Mouse (Mus musculus) limb, embryonic 11.5 days (tissue): Measurements from ENCODE around the gene Maml3. TPM values are rescaled to one million over a fixed set of nuclear protein-coding genes. Genes with fewer than 3 reads are reported as not detected.

ENCODE experiments used
- ATAC-seq: fragments of 200-750 bp; cut with Nextera tagmentation; 2 replicates; pipeline ENCODE4 v1.8.0; 2017; ENCODE audit warnings: low read depth; ENCODE audit not compliant: insufficient number of reproducible peaks, low FRiP score, low TSS enrichment
- DNase-seq: peaks from one replicate; pipeline ENCODE4 v3.0.0-alpha.2; 2015; ENCODE audit warnings: low spot score
- H3K27ac ChIP-seq: fragments of 300-500 bp; sonication (generic); replicated peaks from 2 replicates; pipeline ENCODE4 v1.5.1; 2014; ENCODE audit warnings: low read depth, mild to moderate bottlenecking, low read length
- H3K27me3 ChIP-seq: fragments of 300-500 bp; sonication (generic); 2 replicates; pipeline ENCODE4 v1.6.1; 2014; ENCODE audit warnings: mild to moderate bottlenecking, low read length, mixed read lengths; ENCODE audit not compliant: control insufficient read depth, insufficient read depth
- H3K36me3 ChIP-seq: fragments of 300-500 bp; sonication (generic); 2 replicates; pipeline ENCODE4 v1.6.1; 2014; ENCODE audit warnings: mild to moderate bottlenecking, low read length, moderate library complexity, mixed read lengths; ENCODE audit not compliant: control insufficient read depth, insufficient read depth
- H3K4me1 ChIP-seq: fragments of 300-500 bp; sonication (generic); 2 replicates; pipeline ENCODE4 v1.6.1; 2014; ENCODE audit warnings: low read length, mixed read lengths; ENCODE audit not compliant: control insufficient read depth, insufficient read depth
- H3K4me2 ChIP-seq: fragments of 300-500 bp; sonication (generic); 2 replicates; pipeline ENCODE4 v1.6.1; 2014; ENCODE audit warnings: low read depth, mild to moderate bottlenecking, moderate library complexity; ENCODE audit not compliant: severe bottlenecking
- H3K4me3 ChIP-seq: fragments of 300-500 bp; sonication (generic); 2 replicates; pipeline ENCODE4 v1.5.1; 2014; ENCODE audit warnings: low read depth, low read length
- H3K9ac ChIP-seq: fragments of 300-500 bp; sonication (generic); 2 replicates; pipeline ENCODE4 v1.6.1; 2014; ENCODE audit warnings: mild to moderate bottlenecking, low read length
- H3K9me3 ChIP-seq: fragments of 300-500 bp; sonication (generic); 2 replicates; pipeline ENCODE4 v1.6.1; 2016; ENCODE audit warnings: low read length; ENCODE audit not compliant: control insufficient read depth
- WGBS: fragments of 180-500 bp; shearing (Covaris S2); extraction: QIAGEN DNeasy Blood & Tissue Kit; methylation state at CpG from one replicate; pipeline ENCODE4 v1.1.7; 2014; 5-methylcytosine and 5-hydroxymethylcytosine counted together
- polyA plus RNA-seq: library from polyadenylated mRNA; unstranded; fragments of >200 nt; fragmentation: Nextera tagmentation; extraction: Ambion mirVana; gene quantifications from 2 replicates; pipeline ENCODE4 v1.2.1, GENCODE M21; 2014

Gene Maml3
- polyA plus RNA-seq, 1 experiment from 2014 or later: 4.3 TPM

GRCm38 (mm10) chr3:51927043-51927442 lies 177.8 kb downstream of the Maml3 start:
- DNase-seq (no peak), ATAC-seq (no peak)
- H3K4me3 ChIP-seq: no peak overlapping the region
- no peaks in the 10 kb centered on the region for H3K27me3 ChIP-seq
- no peak overlapping the region for H3K4me2 ChIP-seq
- no peaks in the 10 kb centered on the region for H3K4me1 ChIP-seq
- no peaks in the 10 kb centered on the region for H3K36me3 ChIP-seq
- H3K9ac ChIP-seq: no peak overlapping the region
- 45% methylated on average over 6 of the region's 6 CpGs for WGBS
- no peak overlapping the region for H3K27ac ChIP-seq
- no peaks in the 10 kb centered on the region for H3K9me3 ChIP-seq

GRCm38 (mm10) chr3:51925758-51926157 lies 179.1 kb downstream of the Maml3 start:
- ATAC-seq (no peak), DNase-seq (no peak)
- no peak overlapping the region for H3K9ac ChIP-seq
- H3K27me3 ChIP-seq: no peaks in the 10 kb centered on the region
- WGBS: 70% methylated on average over 2 of the region's 2 CpGs
- no peak overlapping the region for H3K4me3 ChIP-seq
- H3K4me1 ChIP-seq: no peaks in the 10 kb centered on the region
- H3K36me3 ChIP-seq: no peaks in the 10 kb centered on the region
- no peak overlapping the region for H3K4me2 ChIP-seq
- H3K9me3 ChIP-seq: no peaks in the 10 kb centered on the region
- H3K27ac ChIP-seq: no peak overlapping the region

DNA sequence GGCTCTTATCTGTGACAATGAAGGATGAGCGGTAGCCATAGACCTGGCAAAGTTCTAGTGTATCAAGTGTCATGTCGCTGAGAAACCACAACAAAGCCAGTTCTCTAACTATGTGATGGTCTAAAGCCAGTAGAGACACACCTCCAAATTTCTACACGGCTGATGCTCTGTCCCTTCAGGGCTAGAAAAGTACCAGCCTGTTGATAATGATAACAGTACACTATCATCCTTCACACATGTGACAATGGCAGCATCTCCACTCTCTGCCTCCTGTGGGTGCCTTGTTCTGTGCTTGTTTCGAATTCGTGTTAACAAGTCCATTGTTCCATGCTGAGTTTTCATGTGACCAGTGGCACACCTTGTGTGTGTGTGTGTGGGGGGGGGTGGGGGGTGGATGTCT lies 180.2 kb downstream of the Maml3 start:
- 77% methylated on average over 5 of the region's 5 CpGs for WGBS
- Histone ChIP-seq H3K4me1 (no peaks in the 10 kb centered on the region), H3K36me3 (no peaks in the 10 kb centered on the region), H3K4me3 (no peak overlapping the region), H3K4me2 (no peak overlapping the region), H3K9me3 (no peaks in the 10 kb centered on the region), H3K27ac (no peak overlapping the region), H3K9ac (no peak overlapping the region), H3K27me3 (no peaks in the 10 kb centered on the region)
- no peak for ATAC-seq
- DNase-seq: no peak

DNA sequence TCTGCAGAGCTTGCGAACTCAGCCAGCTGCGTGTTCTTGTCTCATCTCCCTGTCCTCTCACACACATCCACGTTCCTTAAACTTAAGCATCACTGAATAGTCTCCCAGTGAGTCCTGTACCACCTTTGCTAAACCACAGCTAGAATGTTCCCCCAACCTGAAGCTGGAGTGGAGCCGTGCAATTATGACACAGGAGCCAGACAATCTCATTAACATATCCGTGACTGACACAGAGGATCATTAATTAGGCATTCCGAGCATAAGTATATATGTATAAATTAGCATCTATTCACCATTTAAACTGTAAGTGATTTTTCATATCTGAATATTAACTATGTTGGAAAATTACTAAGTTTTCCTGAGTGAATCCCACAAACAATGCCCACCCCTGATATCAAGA lies 181.1 kb downstream of the Maml3 start:
- no peak overlapping the region for H3K27ac ChIP-seq
- DNase-seq (no peak), ATAC-seq (no peak)
- H3K9ac ChIP-seq: no peak overlapping the region
- H3K36me3 ChIP-seq: no peaks in the 10 kb centered on the region
- H3K4me1 ChIP-seq: no peaks in the 10 kb centered on the region
- no peak overlapping the region for H3K4me2 ChIP-seq
- no peak overlapping the region for H3K4me3 ChIP-seq
- H3K9me3 ChIP-seq: no peaks in the 10 kb centered on the region
- 88% methylated on average over 6 of the region's 6 CpGs for WGBS
- no peaks in the 10 kb centered on the region for H3K27me3 ChIP-seq

GRCm38 (mm10) chr3:51916902-51917301 lies 188.0 kb downstream of the Maml3 start:
- no peak overlapping the region for H3K9ac ChIP-seq
- no peak overlapping the region for H3K4me2 ChIP-seq
- H3K27me3 ChIP-seq: no peaks in the 10 kb centered on the region
- H3K4me1 ChIP-seq: peaks cover 21% of the 10 kb centered on the region
- H3K36me3 ChIP-seq: no peaks in the 10 kb centered on the region
- 93% methylated on average over 4 of the region's 4 CpGs for WGBS
- DNase-seq (no peak), ATAC-seq (0 out of 2 replicates have a peak, but pooled peaks have one; percentile 35)
- no peak overlapping the region for H3K27ac ChIP-seq
- no peak overlapping the region for H3K4me3 ChIP-seq
- peaks cover 2% of the 10 kb centered on the region; the same call in 1 of the 2 replicates for H3K9me3 ChIP-seq

GRCm38 (mm10) chr3:51916060-51916870 lies 188.6 kb downstream of the Maml3 start:
- H3K4me3 ChIP-seq: no peak overlapping the region
- H3K27ac ChIP-seq: no peak overlapping the region
- peak; percentile 54 for ATAC-seq
- WGBS: 25% methylated on average over 10 of the region's 10 CpGs
- DNase-seq: peak; percentile 43
- peaks cover 2% of the 10 kb centered on the region; the same call in 1 of the 2 replicates for H3K9me3 ChIP-seq
- H3K9ac ChIP-seq: no peak overlapping the region
- no peaks in the 10 kb centered on the region for H3K27me3 ChIP-seq
- H3K4me2 ChIP-seq: no peak overlapping the region
- peaks cover 21% of the 10 kb centered on the region for H3K4me1 ChIP-seq
- H3K36me3 ChIP-seq: no peaks in the 10 kb centered on the region

- H3K9ac ChIP-seq: no peak overlapping the region
- H3K27ac ChIP-seq: no peak overlapping the region
- peaks cover 2% of the 10 kb centered on the region; the same call in 1 of the 2 replicates for H3K9me3 ChIP-seq
- H3K27me3 ChIP-seq: no peaks in the 10 kb centered on the region
- WGBS: 80% methylated on average over 1 of the region's 1 CpGs
- H3K36me3 ChIP-seq: no peaks in the 10 kb centered on the region
- DNase-seq (no peak), ATAC-seq (no peak)
- H3K4me3 ChIP-seq: no peak overlapping the region
- peaks cover 21% of the 10 kb centered on the region for H3K4me1 ChIP-seq
- H3K4me2 ChIP-seq: no peak overlapping the region
Measured at GRCm38 (mm10) chr3:51915415-51915814, 189.5 kb downstream of the Maml3 start.

DNA sequence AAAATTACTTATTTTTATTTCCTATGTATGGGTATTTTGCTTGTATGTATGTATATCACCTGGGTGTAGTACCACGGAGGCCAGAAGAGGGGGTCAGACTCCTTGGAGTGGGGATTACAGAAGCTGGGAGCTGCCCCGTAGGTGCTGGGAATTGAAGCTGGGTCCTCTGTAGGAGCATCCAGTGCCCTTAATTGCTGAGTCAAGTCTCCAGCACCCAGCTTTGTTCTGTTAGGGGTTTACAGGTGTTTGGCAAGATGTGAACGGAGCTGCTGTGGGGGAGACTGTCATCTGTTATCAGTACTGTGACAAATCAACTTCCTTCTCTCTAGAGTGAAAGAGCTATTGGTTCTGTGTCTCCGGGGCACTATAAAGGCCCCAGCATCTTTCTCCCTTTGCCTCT lies 190.0 kb downstream of the Maml3 start:
- Histone ChIP-seq H3K36me3 (no peaks in the 10 kb centered on the region), H3K27me3 (no peaks in the 10 kb centered on the region), H3K4me2 (no peak overlapping the region), H3K4me1 (peaks cover 21% of the 10 kb centered on the region), H3K4me3 (no peak overlapping the region), H3K9ac (no peak overlapping the region), H3K9me3 (peaks cover 2% of the 10 kb centered on the region; the same call in 1 of the 2 replicates), H3K27ac (no peak overlapping the region)
- 68% methylated on average over 4 of the region's 4 CpGs for WGBS
- ATAC-seq (no peak), DNase-seq (no peak)
